9 mouse cellular contexts compared by ENCODE assay signal in genomic region chr14:31385406-31385805, GRCm38 (mm10). TPM values are rescaled to one million over a fixed set of nuclear protein-coding genes. Genes with fewer than 3 reads are reported as not detected.
DNase-seq lines count a peak whose midpoint lies in the region; ATAC-seq and TF ChIP-seq lines count a peak whose summit lies in the region.
"Had no signal": no experiment of that assay in that cellular context is flagged by ENCODE, and none has a peak within 500 bp of the region (broad histone marks: within the 10 kb centered on the region; RNA-seq: fewer than 3 reads in every experiment).

No protein-coding gene starts in this region.

- no peak for ATAC-seq in heart, embryonic 14.5 days (ENCODE audit: insufficient number of reproducible peaks, insufficient read depth, low FRiP score, low read depth)
- no peak for ATAC-seq in lung, embryonic 16.5 days (ENCODE audit: low read depth)
- no peak for ATAC-seq in stomach, postnatal 0 days (ENCODE audit: low FRiP score, low TSS enrichment)
- ATAC-seq in forebrain, embryonic 13.5 days = no peak
- ATAC-seq: forebrain, embryonic 15.5 days had no signal

- WGBS in heart, embryonic 14.5 days = 90% methylated on average over 5 of the region's 5 CpGs
- WGBS in lung, embryonic 16.5 days = 89% methylated on average over 5 of the region's 5 CpGs
- 94% methylated on average over 5 of the region's 5 CpGs for WGBS in limb, embryonic 10.5 days
- WGBS in stomach, postnatal 0 days = 87% methylated on average over 5 of the region's 5 CpGs
- WGBS in forebrain, embryonic 13.5 days = 96% methylated on average over 5 of the region's 5 CpGs

- no peak for TF ChIP-seq EP300 in stomach, postnatal 0 days (optimal IDR thresholded peaks at IDR 0.05)

- H3K36me3 ChIP-seq in heart, embryonic 14.5 days (ENCODE audit: control insufficient read depth, insufficient read depth, low read length) = no peaks in the 10 kb centered on the region
- no peaks in the 10 kb centered on the region; the same call in 1 of the 2 replicates for H3K36me3 ChIP-seq in lung, embryonic 16.5 days (ENCODE audit: control insufficient read depth, insufficient read depth, low read length)
- peaks cover 70% of the 10 kb centered on the region for H3K36me3 ChIP-seq in limb, embryonic 10.5 days
- H3K36me3 ChIP-seq in stomach, postnatal 0 days (ENCODE audit: control insufficient read depth, insufficient read depth, low read length) = no peaks in the 10 kb centered on the region
- H3K36me3 ChIP-seq in forebrain, embryonic 13.5 days (ENCODE audit: poor library complexity, severe bottlenecking) = peaks cover 5% of the 10 kb centered on the region; the same call in 1 of the 2 replicates

- TF ChIP-seq CTCF in stomach, postnatal 0 days (IDR thresholded peaks at IDR 0.05; ENCODE audit: low read depth) = no peak

- intact Hi-C loops in heart, postnatal 10 days (cut with DNase I) = loop anchor here (1.0 kb wide), 1 partner anchor 87 kb away; no protein-coding TSS in a partner anchor

- H3K4me3 ChIP-seq in heart, embryonic 14.5 days (ENCODE audit: control insufficient read depth in 1 of 2, insufficient read depth in 1 of 2, low read depth in 1 of 2, low read length in 2 of 2) = no peak overlapping the region
- no peak overlapping the region for H3K4me3 ChIP-seq in lung, embryonic 16.5 days (ENCODE audit: low read length)
- H3K4me3 ChIP-seq in limb, embryonic 10.5 days = no peak overlapping the region
- no peak overlapping the region for H3K4me3 ChIP-seq in stomach, postnatal 0 days (ENCODE audit: low read depth, low read length)
- no peak overlapping the region for H3K4me3 ChIP-seq in forebrain, embryonic 13.5 days
- H3K4me3 ChIP-seq: forebrain, embryonic 15.5 days; neural tube, embryonic 12.5 days had no signal

- H3K9me3 ChIP-seq in heart, embryonic 14.5 days (ENCODE audit: control insufficient read depth, low read length) = peaks cover 4% of the 10 kb centered on the region; the same call in 1 of the 2 replicates
- H3K9me3 ChIP-seq in lung, embryonic 16.5 days (ENCODE audit: control insufficient read depth, low read length) = no peaks in the 10 kb centered on the region
- no peaks in the 10 kb centered on the region for H3K9me3 ChIP-seq in limb, embryonic 10.5 days (replicated peaks)
- no peaks in the 10 kb centered on the region for H3K9me3 ChIP-seq in stomach, postnatal 0 days (ENCODE audit: control insufficient read depth, low read length)
- no peaks in the 10 kb centered on the region for H3K9me3 ChIP-seq in forebrain, embryonic 13.5 days (replicated peaks)
- H3K9me3 ChIP-seq: forebrain, embryonic 15.5 days; neural tube, embryonic 12.5 days had no signal

- no peaks in the 10 kb centered on the region for H3K27me3 ChIP-seq in heart, embryonic 14.5 days (ENCODE audit: control insufficient read depth, insufficient read depth, low read length)
- no peaks in the 10 kb centered on the region for H3K27me3 ChIP-seq in lung, embryonic 16.5 days (ENCODE audit: control insufficient read depth, insufficient read depth, low read depth, low read length)
- no peaks in the 10 kb centered on the region for H3K27me3 ChIP-seq in limb, embryonic 10.5 days (ENCODE audit: low read depth, poor library complexity, severe bottlenecking)
- no peaks in the 10 kb centered on the region for H3K27me3 ChIP-seq in stomach, postnatal 0 days (ENCODE audit: control insufficient read depth, insufficient read depth, low read length)
- no peaks in the 10 kb centered on the region for H3K27me3 ChIP-seq in forebrain, embryonic 13.5 days
- H3K27me3 ChIP-seq: forebrain, embryonic 15.5 days; neural tube, embryonic 12.5 days had no signal

- H3K27ac ChIP-seq in heart, embryonic 14.5 days (replicated peaks in 1 of 2; ENCODE audit: control insufficient read depth in 1 of 2, insufficient read depth in 1 of 2, low read depth in 2 of 2, low read length in 2 of 2) = peak overlapping the region; percentile 33 to 61; a peak in 3 of 4 replicates
- peak overlapping the region; percentile 0 for H3K27ac ChIP-seq in lung, embryonic 16.5 days (ENCODE audit: low read length)
- H3K27ac ChIP-seq in limb, embryonic 10.5 days = peak overlapping the region; percentile 19; the same call in 1 of the 2 replicates
- H3K27ac ChIP-seq in stomach, postnatal 0 days (replicated peaks) = 0 out of 2 replicates have a peak overlapping the region, but pooled peaks have one; percentile 46
- H3K27ac ChIP-seq in forebrain, embryonic 13.5 days = no peak overlapping the region
- H3K27ac ChIP-seq: forebrain, embryonic 15.5 days; neural tube, embryonic 12.5 days had no signal

- no peak overlapping the region for H3K4me2 ChIP-seq in heart, embryonic 14.5 days (ENCODE audit: low read length)
- H3K4me2 ChIP-seq in lung, embryonic 16.5 days (ENCODE audit: low read depth, low read length) = no peak overlapping the region
- no peak overlapping the region for H3K4me2 ChIP-seq in stomach, postnatal 0 days (replicated peaks; ENCODE audit: low read depth)
- no peak overlapping the region for H3K4me2 ChIP-seq in forebrain, embryonic 13.5 days
- H3K4me2 ChIP-seq: forebrain, embryonic 15.5 days; neural tube, embryonic 12.5 days had no signal

- DNase-seq in heart, postnatal 10 days = no peak
- no peak for DNase-seq in lung, postnatal 14 days
- peak; percentile 23 for DNase-seq in limb, embryonic 10.5 days (ENCODE audit: low spot score)
- DNase-seq in stomach, postnatal 0 days (ENCODE audit: low spot score) = no peak

- H3K9ac ChIP-seq in heart, embryonic 14.5 days (ENCODE audit: low read length) = peak overlapping the region; percentile 11; the same call in 1 of the 2 replicates
- H3K9ac ChIP-seq in lung, embryonic 16.5 days (ENCODE audit: low read length) = no peak overlapping the region
- no peak overlapping the region for H3K9ac ChIP-seq in stomach, postnatal 0 days (ENCODE audit: low read length)
- no peak overlapping the region for H3K9ac ChIP-seq in forebrain, embryonic 13.5 days
- H3K9ac ChIP-seq: forebrain, embryonic 15.5 days; neural tube, embryonic 12.5 days had no signal

- H3K4me1 ChIP-seq in heart, embryonic 14.5 days (ENCODE audit: control insufficient read depth in 2 of 2, insufficient read depth in 2 of 2, low read length in 2 of 2) = peaks cover 17 to 20% of the 10 kb centered on the region in 2 experiments
- peaks cover 31% of the 10 kb centered on the region for H3K4me1 ChIP-seq in lung, embryonic 16.5 days (replicated peaks; ENCODE audit: control insufficient read depth, insufficient read depth, low read length)
- H3K4me1 ChIP-seq in limb, embryonic 10.5 days = peaks cover 48% of the 10 kb centered on the region
- H3K4me1 ChIP-seq in stomach, postnatal 0 days (replicated peaks; ENCODE audit: control insufficient read depth, insufficient read depth) = no peaks in the 10 kb centered on the region
- H3K4me1 ChIP-seq in forebrain, embryonic 13.5 days = 0 out of 2 replicates have a peak, but pooled peaks cover 3% of the 10 kb centered on the region
- H3K4me1 ChIP-seq: forebrain, embryonic 15.5 days had no signal

RNA-seq across cellular contexts. Expression of gene Capn7, which starts 49.0 kb away (rescaled TPM):
- 44.9 and 45.9 TPM in 2 replicates for polyA plus RNA-seq in heart, embryonic 14.5 days (2014; fragmentation: Nextera tagmentation; extraction: Ambion mirVana)
- total RNA-seq in heart, postnatal 10 days (2021) = 10 to 100 TPM; 29.8 to 37.9 TPM
- 32.8 and 34.9 TPM in 2 replicates for polyA plus RNA-seq in lung, embryonic 16.5 days (2015; fragmentation: Nextera tagmentation; extraction: Ambion mirVana)
- polyA plus RNA-seq in limb, embryonic 10.5 days (2016; fragmentation: Nextera tagmentation; extraction: Ambion mirVana) = 22.8 and 31.1 TPM in 2 replicates
- 24.8 and 26.8 TPM in 2 replicates for polyA plus RNA-seq in stomach, postnatal 0 days (2015; fragmentation: Nextera tagmentation; extraction: Ambion mirVana)
- polyA plus RNA-seq in forebrain, embryonic 13.5 days (2015; fragmentation: Nextera tagmentation; extraction: Ambion mirVana) = 44.2 and 48.7 TPM in 2 replicates

RNA-seq across cellular contexts. Expression of gene Sh3bp5, which starts 50.5 kb away (rescaled TPM):
- 13.0 and 13.5 TPM in 2 replicates for polyA plus RNA-seq in heart, embryonic 14.5 days (2014; fragmentation: Nextera tagmentation; extraction: Ambion mirVana)
- total RNA-seq in heart, postnatal 10 days (2021) = 10 to 100 TPM; 59.7 to 65.1 TPM
- 26.1 and 27.3 TPM in 2 replicates for polyA plus RNA-seq in lung, embryonic 16.5 days (2015; fragmentation: Nextera tagmentation; extraction: Ambion mirVana)
- 43.0 and 47.9 TPM in 2 replicates for polyA plus RNA-seq in limb, embryonic 10.5 days (2016; fragmentation: Nextera tagmentation; extraction: Ambion mirVana)
- 9.9 and 10.9 TPM in 2 replicates for polyA plus RNA-seq in stomach, postnatal 0 days (2015; fragmentation: Nextera tagmentation; extraction: Ambion mirVana)
- 66.9 and 75.0 TPM in 2 replicates for polyA plus RNA-seq in forebrain, embryonic 13.5 days (2015; fragmentation: Nextera tagmentation; extraction: Ambion mirVana)
